Mouse (Mus musculus): ENCODE data around the gene Sdsl. TPM values are rescaled to one million over a fixed set of nuclear protein-coding genes. Genes with fewer than 3 reads are reported as not detected.
A peak's percentile ranks its signal among the peaks of the same experiment; 100 is the strongest.

The Sdsl gene
- polyA plus RNA-seq, 1 experiment from 2014 or later: 18.1 TPM

DNA sequence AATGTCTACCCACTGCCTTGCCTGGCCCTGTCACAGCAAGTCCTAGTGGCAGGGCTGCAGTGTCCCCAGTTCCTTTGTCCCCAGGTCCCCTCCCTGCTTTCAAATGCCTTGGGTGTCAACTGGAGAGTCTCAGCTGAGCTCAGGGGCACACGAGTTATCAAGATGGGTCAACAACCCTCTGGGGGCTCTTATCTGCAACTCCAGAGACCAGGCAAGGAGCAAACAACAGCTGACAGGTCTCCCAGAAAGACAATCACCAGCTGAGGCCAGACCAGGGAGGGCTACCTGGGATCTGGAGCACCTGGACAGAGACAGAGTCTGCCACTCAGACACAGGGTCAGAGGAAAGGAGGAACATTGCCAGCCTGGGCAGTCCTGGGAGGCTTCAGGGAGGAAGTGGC is 16.4 kb downstream of the Sdsl start:
- peaks cover 17% of the 10 kb centered on the region for H3K27me3 ChIP-seq (ENCODE audit: control insufficient read depth, insufficient read depth, low read length)
- no peak overlapping the region for H3K9ac ChIP-seq (ENCODE audit: low read length)
- no peak overlapping the region for H3K4me2 ChIP-seq (ENCODE audit: low read depth, low read length)
- no peaks in the 10 kb centered on the region for H3K4me1 ChIP-seq (ENCODE audit: control insufficient read depth, insufficient read depth, low read length)
- no peaks in the 10 kb centered on the region for H3K9me3 ChIP-seq (replicated peaks; ENCODE audit: control insufficient read depth, low read length)
- no peak for ATAC-seq (replicated peaks; ENCODE audit: extremely low read depth, insufficient read depth, low FRiP score)
- H3K4me3 ChIP-seq (ENCODE audit: low read length): no peak overlapping the region
- 0% methylated on average over 1 of the region's 1 CpGs for WGBS
- no peak overlapping the region for H3K27ac ChIP-seq (ENCODE audit: low read length)
- H3K36me3 ChIP-seq (ENCODE audit: control insufficient read depth, insufficient read depth): no peaks in the 10 kb centered on the region

DNA sequence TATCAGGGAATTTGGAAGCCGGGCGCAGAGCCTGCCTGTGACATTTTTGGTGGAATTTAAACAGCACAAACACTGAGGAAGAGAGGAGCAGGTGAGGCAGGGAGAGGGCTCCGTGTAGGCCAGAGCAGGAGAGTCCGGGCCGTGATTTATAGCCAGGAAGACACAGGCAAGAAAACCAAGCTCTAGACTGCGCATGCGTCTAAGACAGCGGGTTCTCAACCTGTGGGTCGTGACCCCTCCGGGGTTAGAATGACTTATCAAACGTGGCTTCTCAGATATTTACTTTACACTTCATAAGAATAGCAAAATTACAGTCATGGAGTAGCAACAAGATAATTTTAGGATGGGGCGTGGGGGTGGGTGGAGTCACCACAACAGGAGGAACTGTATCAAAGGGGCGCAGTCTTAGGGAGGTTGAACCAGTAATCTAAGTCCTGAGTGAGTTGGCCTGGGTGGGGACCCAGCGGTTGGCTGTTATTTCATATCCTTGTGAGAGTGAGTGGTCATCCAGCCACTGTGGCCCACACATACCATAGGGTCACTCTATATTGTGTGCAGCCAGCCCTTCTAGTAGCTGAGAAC is 17.8 kb downstream of the Sdsl start:
- Histone ChIP-seq H3K27ac (ENCODE audit: low read length) (no peak overlapping the region), H3K27me3 (ENCODE audit: control insufficient read depth, insufficient read depth, low read length) (peaks cover 17% of the 10 kb centered on the region)

DNA sequence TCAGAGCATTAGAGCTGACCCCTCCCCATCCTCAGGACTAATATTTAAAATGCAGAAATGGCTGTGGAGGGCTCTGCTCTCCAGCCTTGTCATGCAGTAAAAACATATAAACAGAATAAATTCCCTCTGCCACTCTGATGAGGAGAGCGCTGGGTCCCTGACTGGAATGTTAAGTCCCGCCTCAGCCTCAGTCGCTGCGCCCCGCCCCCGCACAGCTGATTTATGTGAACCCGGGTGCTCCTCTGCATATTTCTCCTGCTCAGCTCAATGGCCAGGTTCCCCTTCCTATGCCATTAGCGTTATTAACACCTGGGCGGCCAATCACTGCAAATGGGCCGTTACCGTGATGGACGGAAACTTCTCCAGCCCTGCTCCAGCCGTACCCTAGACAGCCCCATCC is 25.3 kb downstream of the Sdsl start:
- no peak for ATAC-seq (replicated peaks; ENCODE audit: extremely low read depth, insufficient read depth, low FRiP score)
- no peak overlapping the region for H3K9ac ChIP-seq (ENCODE audit: low read length)
- WGBS: 24% methylated on average over 13 of the region's 13 CpGs
- H3K4me3 ChIP-seq (ENCODE audit: low read length): no peak overlapping the region
- no peaks in the 10 kb centered on the region for H3K36me3 ChIP-seq (ENCODE audit: control insufficient read depth, insufficient read depth)
- H3K4me2 ChIP-seq (ENCODE audit: low read depth, low read length): no peak overlapping the region
- no peak overlapping the region for H3K27ac ChIP-seq (ENCODE audit: low read length)
- no peaks in the 10 kb centered on the region for H3K9me3 ChIP-seq (replicated peaks; ENCODE audit: control insufficient read depth, low read length)
- H3K27me3 ChIP-seq (ENCODE audit: control insufficient read depth, insufficient read depth, low read length): peaks cover 46% of the 10 kb centered on the region
- H3K4me1 ChIP-seq (ENCODE audit: control insufficient read depth, insufficient read depth, low read length): no peaks in the 10 kb centered on the region

More for the DNA sequence above, 17.8 kb downstream of the Sdsl start:
- WGBS: 62% methylated on average over 14 of the region's 14 CpGs
- ATAC-seq (replicated peaks; ENCODE audit: extremely low read depth, insufficient read depth, low FRiP score): no peak
- Histone ChIP-seq H3K4me3 (ENCODE audit: low read length) (no peak overlapping the region), H3K36me3 (ENCODE audit: control insufficient read depth, insufficient read depth) (no peaks in the 10 kb centered on the region), H3K9ac (ENCODE audit: low read length) (no peak overlapping the region), H3K4me1 (ENCODE audit: control insufficient read depth, insufficient read depth, low read length) (no peaks in the 10 kb centered on the region), H3K9me3 (replicated peaks; ENCODE audit: control insufficient read depth, low read length) (no peaks in the 10 kb centered on the region), H3K4me2 (ENCODE audit: low read depth, low read length) (no peak overlapping the region)

DNA sequence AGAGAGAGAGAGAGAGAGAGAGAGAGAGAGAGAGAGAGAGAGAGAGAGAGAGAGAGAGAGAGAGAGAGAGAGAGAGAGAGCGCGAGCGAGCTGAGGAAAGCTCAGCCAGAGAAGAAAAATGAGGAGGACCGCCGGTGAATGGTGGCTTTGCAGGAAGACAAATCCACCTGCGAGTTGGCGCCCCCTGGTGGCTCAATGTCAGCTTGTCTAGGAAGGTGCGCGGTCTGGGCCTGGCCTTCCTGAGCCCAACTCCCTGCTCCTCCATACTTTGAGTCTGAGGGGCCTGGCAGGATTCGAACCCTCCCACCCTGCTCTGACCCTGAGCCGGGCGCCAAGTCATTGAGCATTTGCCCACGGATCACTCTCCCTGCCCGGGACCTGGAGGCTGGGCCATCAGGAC is 31.9 kb downstream of the Sdsl start:
- H3K9ac ChIP-seq (ENCODE audit: low read length): no peak overlapping the region
- no peak overlapping the region for H3K27ac ChIP-seq (ENCODE audit: low read length)
- peaks cover 7% of the 10 kb centered on the region for H3K4me1 ChIP-seq (ENCODE audit: control insufficient read depth, insufficient read depth, low read length)
- peak overlapping the region; percentile 64 for H3K4me2 ChIP-seq (ENCODE audit: low read depth, low read length)
- no peaks in the 10 kb centered on the region for H3K36me3 ChIP-seq (ENCODE audit: control insufficient read depth, insufficient read depth)
- 0 out of 2 replicates have a peak, but pooled peaks have one; percentile 28 for ATAC-seq (replicated peaks; ENCODE audit: extremely low read depth, insufficient read depth, low FRiP score)
- 6% methylated on average over 14 of the region's 14 CpGs for WGBS
- H3K27me3 ChIP-seq (ENCODE audit: control insufficient read depth, insufficient read depth, low read length): peaks cover 79% of the 10 kb centered on the region
- H3K4me3 ChIP-seq (ENCODE audit: low read length): peak overlapping the region; percentile 47
- H3K9me3 ChIP-seq (replicated peaks; ENCODE audit: control insufficient read depth, low read length): no peaks in the 10 kb centered on the region

DNA sequence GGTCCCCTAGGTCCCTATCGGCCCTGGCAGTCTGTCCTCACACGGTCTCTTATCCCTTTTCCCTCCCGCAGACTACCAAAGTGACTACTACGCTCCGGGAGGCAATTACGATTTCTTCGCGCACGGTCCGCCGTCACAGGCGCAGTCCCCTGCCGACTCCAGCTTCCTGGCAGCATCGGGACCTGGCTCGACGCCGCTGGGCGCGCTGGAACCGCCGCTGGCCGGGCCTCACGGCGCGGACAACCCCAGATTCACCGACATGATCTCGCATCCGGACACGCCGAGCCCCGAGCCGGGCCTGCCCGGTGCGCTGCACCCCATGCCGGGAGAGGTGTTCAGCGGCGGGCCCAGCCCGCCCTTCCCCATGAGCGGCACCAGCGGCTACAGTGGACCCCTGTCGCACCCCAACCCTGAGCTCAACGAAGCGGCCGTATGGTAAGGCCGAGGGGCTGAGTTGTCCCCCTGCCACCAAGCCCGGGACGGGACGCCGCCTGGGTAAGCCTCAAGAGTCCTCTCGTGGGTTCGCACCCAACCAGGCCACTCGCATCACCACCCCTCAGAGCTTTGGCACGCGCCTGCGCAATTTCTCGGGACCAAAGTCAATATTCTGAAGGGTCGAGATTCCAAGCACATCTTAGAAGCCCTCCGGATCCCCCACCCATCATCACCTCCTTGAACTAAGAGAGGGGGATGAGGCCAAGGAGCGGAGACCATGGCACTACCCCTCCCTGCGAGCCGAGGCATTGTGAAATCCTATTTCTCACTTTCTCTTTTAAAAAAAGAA is 32.5 kb downstream of the Sdsl start:
- 2% methylated on average over 61 of the region's 61 CpGs for WGBS
- H3K27ac ChIP-seq (ENCODE audit: low read length): no peak overlapping the region
- H3K36me3 ChIP-seq (ENCODE audit: control insufficient read depth, insufficient read depth): no peaks in the 10 kb centered on the region
- no peak overlapping the region for H3K9ac ChIP-seq (ENCODE audit: low read length)
- no peak for ATAC-seq (replicated peaks; ENCODE audit: extremely low read depth, insufficient read depth, low FRiP score)
- peaks cover 79% of the 10 kb centered on the region for H3K27me3 ChIP-seq (ENCODE audit: control insufficient read depth, insufficient read depth, low read length)
- H3K9me3 ChIP-seq (replicated peaks; ENCODE audit: control insufficient read depth, low read length): no peaks in the 10 kb centered on the region
- peak overlapping the region; percentile 64 for H3K4me2 ChIP-seq (ENCODE audit: low read depth, low read length)
- H3K4me3 ChIP-seq (ENCODE audit: low read length): peak overlapping the region; percentile 47
- peaks cover 7% of the 10 kb centered on the region for H3K4me1 ChIP-seq (ENCODE audit: control insufficient read depth, insufficient read depth, low read length)

DNA sequence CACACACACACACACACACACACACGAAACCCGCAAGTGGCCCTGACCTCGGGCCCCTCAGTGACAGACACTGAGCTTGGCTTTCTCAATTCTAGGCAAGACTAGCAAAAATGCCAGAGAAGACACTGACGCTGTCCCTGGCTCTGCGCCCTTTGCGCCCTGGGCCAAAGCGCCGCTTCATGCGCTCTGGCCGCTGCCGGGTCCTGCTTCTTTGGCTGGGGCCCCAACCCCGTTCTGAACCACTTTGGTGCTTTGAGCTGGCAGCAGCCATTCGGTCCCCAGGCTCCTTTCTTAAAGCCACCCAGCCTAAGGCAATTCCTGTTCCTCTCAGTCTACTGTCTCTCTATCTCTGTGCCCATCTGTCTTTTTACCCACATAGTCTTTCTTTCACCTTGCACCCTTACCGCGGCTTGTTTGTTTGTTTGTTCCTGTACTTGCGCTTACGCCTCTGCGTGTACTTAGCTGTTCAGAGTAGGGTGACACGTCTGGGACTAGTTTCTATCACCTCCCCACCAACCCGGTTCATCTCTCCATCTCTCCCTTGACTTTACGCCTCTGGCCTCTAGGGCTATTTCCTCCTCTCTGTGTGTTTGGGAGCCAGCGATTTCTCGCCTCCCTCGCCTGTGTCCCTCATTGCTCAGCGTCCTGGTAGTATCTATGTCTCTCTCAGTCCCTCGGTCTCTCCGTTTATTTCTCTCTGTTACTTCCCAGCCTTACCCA is 33.5 kb downstream of the Sdsl start:
- no peak for ATAC-seq (replicated peaks; ENCODE audit: extremely low read depth, insufficient read depth, low FRiP score)
- peaks cover 82% of the 10 kb centered on the region for H3K27me3 ChIP-seq (ENCODE audit: control insufficient read depth, insufficient read depth, low read length)
- no peak overlapping the region for H3K4me3 ChIP-seq (ENCODE audit: low read length)
- WGBS: 2% methylated on average over 27 of the region's 27 CpGs
- no peak overlapping the region for H3K9ac ChIP-seq (ENCODE audit: low read length)
- H3K9me3 ChIP-seq (replicated peaks; ENCODE audit: control insufficient read depth, low read length): no peaks in the 10 kb centered on the region
- H3K27ac ChIP-seq (ENCODE audit: low read length): no peak overlapping the region
- H3K4me1 ChIP-seq (ENCODE audit: control insufficient read depth, insufficient read depth, low read length): peaks cover 7% of the 10 kb centered on the region
- H3K4me2 ChIP-seq (ENCODE audit: low read depth, low read length): no peak overlapping the region
- H3K36me3 ChIP-seq (ENCODE audit: control insufficient read depth, insufficient read depth): no peaks in the 10 kb centered on the region

DNA sequence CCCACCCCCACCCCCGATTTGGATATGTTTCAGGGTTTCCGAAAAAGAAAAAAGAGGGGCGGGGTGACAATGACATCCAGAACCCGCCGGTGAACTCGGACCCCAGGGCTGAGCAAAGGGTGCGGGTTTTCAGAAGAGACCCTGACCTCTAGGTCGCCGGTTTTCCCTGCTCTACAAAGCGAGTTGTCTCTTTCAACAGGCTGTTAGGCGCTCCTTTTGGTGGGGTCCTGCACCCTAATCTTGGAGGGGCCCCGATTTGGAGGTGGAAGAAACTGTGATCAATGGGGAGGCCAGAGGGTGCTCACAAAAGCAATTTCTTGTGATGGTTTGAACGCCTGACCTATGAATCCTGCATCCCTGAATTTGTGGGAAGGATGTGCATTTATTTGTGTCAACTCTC is 34.1 kb downstream of the Sdsl start:
- Histone ChIP-seq H3K4me2 (ENCODE audit: low read depth, low read length) (no peak overlapping the region), H3K4me3 (ENCODE audit: low read length) (no peak overlapping the region), H3K4me1 (ENCODE audit: control insufficient read depth, insufficient read depth, low read length) (peaks cover 7% of the 10 kb centered on the region), H3K9ac (ENCODE audit: low read length) (no peak overlapping the region), H3K36me3 (ENCODE audit: control insufficient read depth, insufficient read depth) (no peaks in the 10 kb centered on the region), H3K27ac (ENCODE audit: low read length) (no peak overlapping the region), H3K9me3 (replicated peaks; ENCODE audit: control insufficient read depth, low read length) (no peaks in the 10 kb centered on the region), H3K27me3 (ENCODE audit: control insufficient read depth, insufficient read depth, low read length) (peaks cover 88% of the 10 kb centered on the region)
- no peak for ATAC-seq (replicated peaks; ENCODE audit: extremely low read depth, insufficient read depth, low FRiP score)
- WGBS: 2% methylated on average over 13 of the region's 13 CpGs

DNA sequence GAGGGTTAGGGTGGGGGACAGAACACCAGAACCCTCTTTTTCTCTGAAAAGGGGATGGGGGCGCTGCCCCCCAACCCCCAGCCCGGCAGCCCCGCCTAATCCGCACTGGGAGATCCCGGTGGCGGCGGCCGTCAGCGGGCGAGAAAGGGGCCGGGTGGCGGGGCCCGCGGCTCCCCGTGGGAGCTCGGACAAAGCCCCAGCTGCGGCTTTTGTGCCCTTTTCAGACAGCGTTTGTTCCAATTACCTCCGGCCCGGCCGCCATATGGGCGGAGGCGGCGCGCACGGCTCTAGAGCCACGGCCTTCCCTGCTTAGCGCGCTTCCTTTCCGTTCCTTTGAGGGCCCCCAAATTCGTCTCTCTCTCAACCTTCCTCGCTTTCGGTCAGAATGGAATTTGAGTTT is 34.6 kb downstream of the Sdsl start:
- 0% methylated on average over 33 of the region's 33 CpGs for WGBS
- no peaks in the 10 kb centered on the region for H3K36me3 ChIP-seq (ENCODE audit: control insufficient read depth, insufficient read depth)
- peak overlapping the region; percentile 34; the same call in 1 of the 2 replicates for H3K4me2 ChIP-seq (ENCODE audit: low read depth, low read length)
- H3K4me3 ChIP-seq (ENCODE audit: low read length): peak overlapping the region; percentile 29
- no peak overlapping the region for H3K27ac ChIP-seq (ENCODE audit: low read length)
- H3K9ac ChIP-seq (ENCODE audit: low read length): no peak overlapping the region
- peaks cover 90% of the 10 kb centered on the region for H3K27me3 ChIP-seq (ENCODE audit: control insufficient read depth, insufficient read depth, low read length)
- H3K9me3 ChIP-seq (replicated peaks; ENCODE audit: control insufficient read depth, low read length): no peaks in the 10 kb centered on the region
- ATAC-seq (replicated peaks; ENCODE audit: extremely low read depth, insufficient read depth, low FRiP score): no peak
- H3K4me1 ChIP-seq (ENCODE audit: control insufficient read depth, insufficient read depth, low read length): peaks cover 7% of the 10 kb centered on the region

DNA sequence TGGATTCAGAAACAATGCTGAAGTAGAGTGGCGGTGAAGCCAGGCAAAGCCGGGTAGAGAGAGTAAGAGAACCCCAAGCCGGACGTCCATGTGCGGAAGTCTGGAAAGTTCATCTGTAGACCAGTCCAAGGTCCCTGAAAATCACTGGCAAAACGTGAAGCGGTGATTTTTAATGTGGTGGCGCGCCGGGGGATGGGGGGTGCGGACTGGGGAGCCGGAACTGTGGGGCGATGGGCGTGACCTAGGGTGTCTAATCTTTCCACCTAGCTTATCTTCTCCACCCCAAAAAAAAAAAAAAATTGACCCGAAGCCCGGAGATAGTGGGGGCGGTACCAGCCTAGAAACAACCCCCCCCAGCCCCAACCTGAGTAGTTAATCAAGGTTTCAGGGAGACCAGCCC is 35.1 kb downstream of the Sdsl start:
- no peak overlapping the region for H3K4me2 ChIP-seq (ENCODE audit: low read depth, low read length)
- peaks cover 7% of the 10 kb centered on the region for H3K4me1 ChIP-seq (ENCODE audit: control insufficient read depth, insufficient read depth, low read length)
- H3K27me3 ChIP-seq (ENCODE audit: control insufficient read depth, insufficient read depth, low read length): peaks cover 90% of the 10 kb centered on the region
- no peaks in the 10 kb centered on the region for H3K36me3 ChIP-seq (ENCODE audit: control insufficient read depth, insufficient read depth)
- H3K4me3 ChIP-seq (ENCODE audit: low read length): no peak overlapping the region
- 2% methylated on average over 17 of the region's 17 CpGs for WGBS
- H3K9me3 ChIP-seq (replicated peaks; ENCODE audit: control insufficient read depth, low read length): no peaks in the 10 kb centered on the region
- ATAC-seq (replicated peaks; ENCODE audit: extremely low read depth, insufficient read depth, low FRiP score): no peak
- no peak overlapping the region for H3K27ac ChIP-seq (ENCODE audit: low read length)
- H3K9ac ChIP-seq (ENCODE audit: low read length): no peak overlapping the region
